ENCODE assay signal across 9 mouse cellular contexts in the genomic region with DNA sequence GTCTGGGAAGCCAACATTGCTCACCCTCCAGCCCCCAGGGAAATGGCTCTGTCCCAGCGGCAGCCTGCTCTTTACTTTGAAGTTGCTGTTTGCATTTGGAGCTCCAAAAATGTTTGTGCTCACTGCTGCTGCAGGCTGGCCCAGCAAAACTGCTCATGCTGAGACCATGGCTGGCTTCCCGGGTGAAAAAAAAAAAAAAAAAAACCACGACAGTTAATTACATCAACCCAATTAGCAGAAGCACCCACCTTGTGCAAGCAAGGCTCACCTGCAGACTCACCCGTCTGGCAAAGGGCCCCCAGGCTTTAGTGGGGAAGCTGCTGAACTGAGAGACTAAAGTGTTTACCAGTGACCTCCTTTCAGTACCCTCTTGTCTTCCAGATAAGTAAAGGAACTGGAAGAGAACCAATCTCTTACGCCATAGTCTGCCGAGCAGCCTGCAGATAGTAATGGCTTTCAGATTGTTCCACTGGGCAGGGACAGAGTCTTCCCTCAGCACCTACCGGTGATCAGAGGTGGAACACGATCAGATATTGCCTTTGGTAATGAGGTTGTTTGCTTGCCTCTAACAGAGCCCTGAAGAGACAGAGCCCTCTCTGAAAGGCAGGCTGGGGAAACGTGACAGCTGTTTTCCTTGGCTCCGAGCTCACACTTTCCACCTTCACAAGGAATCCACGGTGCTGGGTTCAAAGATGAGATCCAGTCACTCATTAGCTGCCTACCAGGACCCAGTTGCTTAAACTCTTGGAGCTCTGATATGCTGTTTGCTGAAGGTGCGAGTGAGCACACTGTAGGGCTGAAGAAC.
DNase-seq lines count a peak whose midpoint lies in the region; ATAC-seq and TF ChIP-seq lines count a peak whose summit lies in the region.
"Had no signal": no experiment of that assay in that cellular context is flagged by ENCODE, and none has a peak within 500 bp of the region (broad histone marks: within the 10 kb centered on the region; RNA-seq: fewer than 3 reads in every experiment).

No protein-coding gene starts in this region.

- TF ChIP-seq CTCF in layer of hippocampus, adult 2 months (conservative IDR thresholded peaks at IDR 0.05), result peak; percentile 38

- 0 out of 2 replicates have a peak overlapping the region, but pooled peaks have one; percentile 19 for H3K9ac ChIP-seq in lung, embryonic 16.5 days (ENCODE audit: low read length)
- H3K9ac ChIP-seq: liver, embryonic 13.5 days had no signal

- ATAC-seq in cerebellum, adult (ENCODE audit: insufficient number of reproducible peaks, low FRiP score, low TSS enrichment), result peak; percentile 81
- ATAC-seq in lung, embryonic 16.5 days (ENCODE audit: low read depth), result peak; percentile 84

- no peaks in the 10 kb centered on the region for H3K27me3 ChIP-seq in lung, embryonic 16.5 days (ENCODE audit: control insufficient read depth, insufficient read depth, low read depth, low read length)
- H3K27me3 ChIP-seq: liver, embryonic 13.5 days had no signal

- peaks cover 12% of the 10 kb centered on the region for H3K4me1 ChIP-seq in lung, embryonic 16.5 days (replicated peaks; ENCODE audit: control insufficient read depth, insufficient read depth, low read length)
- H3K4me1 ChIP-seq: liver, embryonic 13.5 days had no signal

- no peaks in the 10 kb centered on the region for H3K36me3 ChIP-seq in lung, embryonic 16.5 days (ENCODE audit: control insufficient read depth, insufficient read depth, low read length)
- H3K36me3 ChIP-seq: liver, embryonic 13.5 days had no signal

- DNase-seq in layer of hippocampus, adult 2 months (ENCODE audit: low spot score in 2 of 2), result no peak
- DNase-seq in layer of hippocampus, adult 9-10 months (ENCODE audit: low spot score), result no peak
- DNase-seq in cerebellum, postnatal 25 days, result peak; percentile 57 to 58
- DNase-seq in embryo, embryonic 10 days (ENCODE audit: low spot score), result no peak
- no peak for DNase-seq in retina, postnatal 1 day
- DNase-seq: liver, embryonic 13.5 days; thymus, postnatal 14 days had no signal

- no peak overlapping the region for H3K27ac ChIP-seq in layer of hippocampus, adult 2 months
- H3K27ac ChIP-seq in lung, embryonic 16.5 days (ENCODE audit: low read length), result peak overlapping the region; percentile 74
- H3K27ac ChIP-seq: liver, embryonic 13.5 days had no signal

- H3K9me3 ChIP-seq in lung, embryonic 16.5 days (ENCODE audit: control insufficient read depth, low read length), result no peaks in the 10 kb centered on the region
- H3K9me3 ChIP-seq: liver, embryonic 13.5 days had no signal

- 15% methylated on average over 12 of the region's 12 CpGs for WGBS in lung, embryonic 16.5 days

- H3K4me3 ChIP-seq in layer of hippocampus, adult 2 months, result no peak overlapping the region
- H3K4me3 ChIP-seq in lung, embryonic 16.5 days (ENCODE audit: low read length), result no peak overlapping the region
- H3K4me3 ChIP-seq: liver, embryonic 13.5 days had no signal

- H3K4me2 ChIP-seq in lung, embryonic 16.5 days (ENCODE audit: low read depth, low read length), result peak overlapping the region; percentile 36
- H3K4me2 ChIP-seq: liver, embryonic 13.5 days had no signal

Comparison
In these comparisons a context has a peak if more than half of its experiments do, and no peak if none do; other contexts are left out.
1. DNase-seq: peak in cerebellum, postnatal 25 days (2 of 2); none in layer of hippocampus, adult 2 months (0 of 2), layer of hippocampus, adult 9-10 months (single experiment), embryo, embryonic 10 days (single experiment) and retina, postnatal 1 day (single experiment).